Mouse (Mus musculus) Patski (cell line): ENCODE data around the gene Slit1. TPM values are rescaled to one million over a fixed set of nuclear protein-coding genes. Genes with fewer than 3 reads are reported as not detected.
A peak's percentile ranks its signal among the peaks of the same experiment; 100 is the strongest.

ENCODE experiments used
- ATAC-seq: fragments of 100-300 bp; one replicate; pipeline ENCODE4 v1.8.0; 2021
- CTCF ChIA-PET: fragments of 350-600 bp; sonication (Branson Sonifier 250); formaldehyde crosslinking; loops from one replicate; lab custom pipeline; 2022; ENCODE audit warnings: inconsistent platforms; lab: Charles Lee
- POLR2A ChIA-PET: fragments of 350-600 bp; sonication (Branson Sonifier 250); formaldehyde crosslinking; loops from one replicate; lab custom pipeline; 2022; ENCODE audit warnings: antibody characterized with exemption, inconsistent platforms; lab: Charles Lee
- DNase-seq: peaks from one replicate; pipeline ENCODE4 v3.0.0-alpha.2; 2011; ENCODE audit warnings: low read depth, low spot score
- H3K27me3 ChIP-seq: fragments of 371-371 bp; one replicate; pipeline ENCODE4 v1.5.1; 2021
- CTCF ChIP-seq: fragments of 100-300 bp; IDR thresholded peaks from one replicate; pipeline ENCODE4 v1.5.1; 2021
- in situ Hi-C: fragments of 300-500 bp; cut with MboI; formaldehyde crosslinking; loops from 3 replicates; pipeline ENCODE4 v1.11.1; 2018; ENCODE audit warnings: low pct_unique_long_range_greater_than_20kb, mixed read lengths
- polyA plus RNA-seq: library from polyadenylated mRNA; unstranded; gene quantifications from one replicate; pipeline ENCODE4 v1.2.3, GENCODE M21; 2021

The Slit1 gene
- polyA plus RNA-seq, 1 experiment from 2014 or later: 0.08 TPM

- no peak for TF ChIP-seq CTCF
- no peak for ATAC-seq
- DNase-seq: no peak
- ChIA-PET CTCF (no interaction called here), POLR2A (no interaction called here)
- H3K27me3 ChIP-seq: peaks cover 36% of the 10 kb centered on the region
- in situ Hi-C loops: no loop called here
Observed at GRCm38 (mm10) chr19:41634999-41635398, 108.5 kb downstream of the Slit1 start.

- POLR2A ChIA-PET: no interaction called here
Observed at GRCm38 (mm10) chr19:41634099-41634498, 109.4 kb downstream of the Slit1 start.

DNA sequence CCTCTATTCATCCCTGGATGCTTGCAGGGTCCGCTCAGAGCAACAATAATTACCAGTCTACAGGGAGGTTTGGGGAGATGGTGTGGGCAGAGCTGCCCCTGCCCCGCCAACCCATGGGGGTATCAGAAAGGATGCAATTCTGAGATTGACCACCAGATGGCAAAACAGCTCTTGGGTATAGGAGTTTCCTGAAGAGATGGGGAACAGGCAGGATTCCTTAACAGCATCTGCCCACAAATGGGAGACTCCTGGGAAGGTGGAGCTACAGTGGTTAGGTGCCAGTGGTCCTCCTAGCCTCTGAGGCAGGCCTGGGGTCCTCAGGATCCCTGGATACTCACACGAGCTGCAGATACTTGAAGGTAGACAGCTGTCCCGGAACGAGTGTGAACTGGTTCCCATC is 113.9 kb downstream of the Slit1 start:
- ChIA-PET POLR2A (interaction anchor here (0.6 to 1.3 kb wide), 3 partner anchors 8 to 448 kb away, joined by 3 to 4 read pairs (median 4); no protein-coding TSS in a partner anchor), CTCF (interaction anchor here (0.8 to 3.4 kb wide), 20 partner anchors 8 to 311 kb away, joined by 3 to 17 read pairs (median 4); no protein-coding TSS in a partner anchor)
- peak; percentile 88 for TF ChIP-seq CTCF
- peaks cover 29% of the 10 kb centered on the region for H3K27me3 ChIP-seq
- in situ Hi-C loops: loop anchor here (5.0 kb wide), 1 partner anchor 133 kb away; no protein-coding TSS in a partner anchor
- ATAC-seq: peak; percentile 58
- peak; percentile 25 for DNase-seq

More at GRCm38 (mm10) chr19:41634099-41634498, 109.4 kb downstream of the Slit1 start:
- CTCF ChIA-PET: no interaction called here
- DNase-seq (no peak), ATAC-seq (no peak)
- in situ Hi-C loops: no loop called here
- no peak for TF ChIP-seq CTCF
- H3K27me3 ChIP-seq: peaks cover 31% of the 10 kb centered on the region

DNA sequence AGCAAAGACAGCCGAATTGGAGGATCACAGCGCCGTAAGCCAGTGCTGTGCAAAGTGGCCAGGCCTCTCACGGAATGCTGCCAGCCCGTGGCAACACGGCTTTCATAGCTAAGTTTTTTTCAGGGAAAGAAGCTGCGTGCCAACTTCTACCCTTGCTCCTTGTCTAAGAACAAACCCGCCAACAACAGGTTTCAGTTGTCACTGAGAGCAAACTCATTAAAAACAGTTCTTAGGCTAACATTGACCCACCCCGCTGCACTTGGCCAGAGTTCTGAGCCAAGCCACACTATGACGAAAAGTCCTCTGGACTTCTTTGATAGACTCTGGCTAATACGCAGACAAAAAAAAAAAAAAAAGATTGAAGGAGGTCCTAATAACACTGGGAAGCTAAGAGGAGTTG is 114.5 kb downstream of the Slit1 start:
- CTCF ChIA-PET: interaction anchor here (0.8 to 3.4 kb wide), 15 partner anchors 9 to 285 kb away, joined by 3 to 17 read pairs (median 5); no protein-coding TSS in a partner anchor
- ATAC-seq (no peak), DNase-seq (no peak)
- in situ Hi-C loops: loop anchor here (5.0 kb wide), 1 partner anchor 133 kb away; no protein-coding TSS in a partner anchor
- POLR2A ChIA-PET: interaction anchor here (0.6 to 1.2 kb wide), 2 partner anchors 8 to 448 kb away, joined by 3 to 4 read pairs; no protein-coding TSS in a partner anchor
- H3K27me3 ChIP-seq: peaks cover 24% of the 10 kb centered on the region
- no peak for TF ChIP-seq CTCF

DNA sequence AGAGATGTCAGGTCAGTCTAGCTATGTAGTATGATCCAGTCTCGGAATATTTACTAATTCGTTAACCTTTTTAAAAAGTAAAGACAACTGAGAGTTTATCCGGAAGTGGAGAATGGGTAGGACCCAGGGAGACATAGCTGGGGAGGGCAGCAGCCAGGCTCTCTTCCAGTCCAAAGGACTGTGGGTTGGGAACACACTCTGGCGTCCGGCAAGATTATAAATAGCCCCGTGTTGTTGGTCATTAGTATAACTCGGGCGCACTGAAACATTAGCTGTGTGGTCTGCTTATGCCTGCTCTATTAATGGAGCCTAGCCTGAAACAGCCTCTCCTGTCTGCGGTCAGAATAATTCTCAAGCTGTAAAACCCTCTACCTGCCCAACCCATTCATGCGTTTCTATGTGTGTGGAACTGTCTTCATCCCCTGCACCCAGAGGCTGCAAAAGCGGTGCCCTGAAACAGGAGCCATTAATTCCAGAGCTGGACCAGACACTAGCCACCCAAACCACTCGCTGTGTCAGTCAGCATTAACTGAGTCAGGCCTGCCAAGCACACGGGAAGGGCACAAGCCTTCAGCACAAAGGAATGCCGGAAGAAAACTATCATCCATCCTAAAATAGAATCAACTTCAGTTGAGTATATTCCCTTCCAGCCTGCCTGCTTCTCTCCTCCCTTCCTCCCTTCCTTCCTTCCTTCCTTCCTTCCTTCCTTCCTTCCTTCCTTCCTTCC is 122.9 kb downstream of the Slit1 start:
- POLR2A ChIA-PET: interaction anchor here (0.7 to 1.6 kb wide), 2 partner anchors 9 to 117 kb away, joined by 3 read pairs; no protein-coding TSS in a partner anchor
- ATAC-seq: no peak

GRCm38 (mm10) chr19:41618771-41619385 is 124.6 kb downstream of the Slit1 start:
- ATAC-seq (no peak), DNase-seq (no peak)
- POLR2A ChIA-PET: no interaction called here
- peaks cover 58% of the 10 kb centered on the region for H3K27me3 ChIP-seq
- CTCF ChIA-PET: interaction anchor here (0.8 kb wide), 1 partner anchor 11 kb away, joined by 3 read pairs; no protein-coding TSS in a partner anchor
- no peak for TF ChIP-seq CTCF
- in situ Hi-C loops: loop anchor here (25.0 kb wide), 1 partner anchor 307 kb away; no protein-coding TSS in a partner anchor

More for the DNA sequence above, 122.9 kb downstream of the Slit1 start:
- H3K27me3 ChIP-seq: peaks cover 47% of the 10 kb centered on the region
- in situ Hi-C loops: loop anchor here (25.0 kb wide), 1 partner anchor 308 kb away; no protein-coding TSS in a partner anchor
- no peak for TF ChIP-seq CTCF
- CTCF ChIA-PET: interaction anchor here (1.1 to 2.1 kb wide), 3 partner anchors 9 to 35 kb away, joined by 4 to 9 read pairs (median 5); no protein-coding TSS in a partner anchor
- peak; percentile 22 for DNase-seq

DNA sequence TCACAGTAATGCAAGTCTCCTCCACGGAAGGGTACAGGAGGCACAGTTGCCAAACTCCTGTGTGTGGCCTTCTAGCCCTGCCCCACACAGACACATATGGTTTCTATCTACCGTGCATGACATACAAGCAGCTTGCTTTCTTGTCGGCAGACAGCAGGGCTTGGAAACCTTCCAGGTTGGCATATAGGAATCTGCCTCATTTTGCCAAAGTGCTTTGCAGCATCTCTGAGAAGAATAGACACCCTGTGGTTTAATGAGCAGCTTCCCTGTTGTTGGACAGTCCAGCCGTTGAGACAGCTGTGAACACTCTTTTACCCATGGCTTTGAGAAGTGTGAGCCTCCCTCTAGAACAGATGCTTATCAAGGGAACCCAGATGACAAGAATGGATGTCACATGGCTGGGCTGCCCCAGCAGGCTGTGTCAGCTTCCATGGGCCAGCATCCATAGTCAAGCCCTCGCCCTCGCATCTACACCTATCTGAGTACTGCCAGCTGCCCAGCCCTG is 125.3 kb downstream of the Slit1 start:
- no peak for DNase-seq
- peaks cover 56% of the 10 kb centered on the region for H3K27me3 ChIP-seq
- ChIA-PET POLR2A (interaction anchor here (1.1 kb wide), 1 partner anchor 12 kb away, joined by 4 read pairs; no protein-coding TSS in a partner anchor), CTCF (interaction anchor here (0.8 kb wide), 1 partner anchor 12 kb away, joined by 3 read pairs; no protein-coding TSS in a partner anchor)
- in situ Hi-C loops: loop anchor here (25.0 kb wide), 1 partner anchor 306 kb away; no protein-coding TSS in a partner anchor
- ATAC-seq: no peak
- TF ChIP-seq CTCF: no peak

DNA sequence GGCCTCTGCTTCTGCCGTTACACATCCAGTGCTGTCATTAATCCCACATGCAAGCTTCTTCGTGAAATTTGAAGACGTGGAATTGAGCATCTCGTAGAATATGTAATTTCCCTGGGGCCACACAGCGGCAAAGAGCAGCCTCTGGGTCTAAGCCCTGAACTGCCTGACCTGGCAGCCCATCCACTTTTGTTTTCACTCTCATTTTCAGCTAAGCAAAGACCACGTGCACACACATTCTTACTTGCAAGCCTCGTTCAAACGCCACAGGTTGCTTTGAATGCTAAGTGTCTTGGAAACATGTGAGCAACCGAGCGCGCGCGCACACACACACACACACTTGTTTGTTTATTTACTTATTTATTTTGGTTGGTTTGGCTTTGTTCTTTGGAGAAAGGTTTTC is 126.4 kb downstream of the Slit1 start:
- ATAC-seq: no peak
- peaks cover 63% of the 10 kb centered on the region for H3K27me3 ChIP-seq
- ChIA-PET CTCF (interaction anchor here (1.5 kb wide), 1 partner anchor 12 kb away, joined by 5 read pairs; no protein-coding TSS in a partner anchor), POLR2A (no interaction called here)
- in situ Hi-C loops: loop anchor here (25.0 kb wide), 1 partner anchor 305 kb away; no protein-coding TSS in a partner anchor
- DNase-seq: no peak
- no peak for TF ChIP-seq CTCF

- no peak for DNase-seq
- ChIA-PET POLR2A (no interaction called here), CTCF (interaction anchor here (1.5 kb wide), 1 partner anchor 13 kb away, joined by 5 read pairs; no protein-coding TSS in a partner anchor)
- no peak for ATAC-seq
- in situ Hi-C loops: loop anchor here (25.0 kb wide), 1 partner anchor 304 kb away; no protein-coding TSS in a partner anchor
- no peak for TF ChIP-seq CTCF
- peaks cover 67% of the 10 kb centered on the region for H3K27me3 ChIP-seq
Observed at GRCm38 (mm10) chr19:41616274-41616673, 127.2 kb downstream of the Slit1 start.
